Mouse (Mus musculus) spleen, postnatal 4 days (tissue): ENCODE results near the gene Fstl1.
A peak's percentile ranks its signal among the peaks of the same experiment; 100 is the strongest.

ENCODE experiments used
- DNase-seq, 2 experiments: peaks; one replicate each; pipeline ENCODE4 v3.0.0; 2022; ENCODE audit warnings: low spot score in 2 of 2

The Fstl1 gene

DNA sequence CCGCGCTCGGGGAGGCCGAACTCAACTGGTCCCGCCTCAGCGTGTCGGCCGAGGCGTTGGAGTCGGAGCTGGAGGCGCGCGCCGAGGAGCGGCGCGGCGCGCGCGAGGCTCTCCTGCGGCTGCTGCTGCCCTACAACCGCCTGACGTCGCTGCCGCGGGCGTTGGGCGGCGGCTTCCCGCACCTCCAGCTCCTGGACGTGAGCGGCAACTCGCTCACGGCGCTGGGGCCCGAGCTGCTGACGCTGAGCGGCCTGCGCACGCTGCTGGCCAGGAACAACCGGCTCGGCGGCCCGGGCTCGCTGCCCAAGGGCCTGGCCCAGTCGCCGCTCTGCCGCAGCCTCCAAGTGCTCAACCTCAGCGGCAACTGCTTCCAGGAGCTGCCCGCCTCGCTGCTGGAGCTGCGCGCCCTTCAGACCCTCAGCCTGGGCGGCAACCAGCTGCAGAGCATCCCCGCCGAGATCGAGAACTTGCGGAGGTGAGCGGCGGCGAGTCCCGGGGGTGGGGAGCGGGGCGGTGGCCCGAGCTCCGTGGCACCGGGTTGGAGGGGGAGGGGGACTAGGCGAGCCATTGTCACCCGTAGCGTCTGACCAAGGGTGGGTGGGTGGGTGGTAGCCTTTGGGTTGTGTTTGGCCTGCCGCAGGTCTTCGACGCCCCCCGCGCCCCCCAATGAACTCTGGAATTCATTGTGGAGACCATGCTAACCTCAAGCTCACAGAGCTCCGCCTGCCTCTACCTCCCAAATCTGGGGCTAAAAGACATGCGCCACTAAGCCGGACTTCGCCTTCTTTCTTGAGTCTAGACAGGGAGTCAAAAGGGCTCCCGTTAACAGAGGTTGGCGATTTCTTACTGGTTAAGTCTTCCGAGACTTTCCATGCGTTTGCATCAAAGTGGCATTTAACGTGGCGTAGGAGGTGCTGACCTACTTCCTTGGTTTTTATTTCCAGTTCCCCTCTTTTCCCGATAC, 92.1 kb downstream of the Fstl1 start:
- DNase-seq: peak; percentile 20 to 71

DNA sequence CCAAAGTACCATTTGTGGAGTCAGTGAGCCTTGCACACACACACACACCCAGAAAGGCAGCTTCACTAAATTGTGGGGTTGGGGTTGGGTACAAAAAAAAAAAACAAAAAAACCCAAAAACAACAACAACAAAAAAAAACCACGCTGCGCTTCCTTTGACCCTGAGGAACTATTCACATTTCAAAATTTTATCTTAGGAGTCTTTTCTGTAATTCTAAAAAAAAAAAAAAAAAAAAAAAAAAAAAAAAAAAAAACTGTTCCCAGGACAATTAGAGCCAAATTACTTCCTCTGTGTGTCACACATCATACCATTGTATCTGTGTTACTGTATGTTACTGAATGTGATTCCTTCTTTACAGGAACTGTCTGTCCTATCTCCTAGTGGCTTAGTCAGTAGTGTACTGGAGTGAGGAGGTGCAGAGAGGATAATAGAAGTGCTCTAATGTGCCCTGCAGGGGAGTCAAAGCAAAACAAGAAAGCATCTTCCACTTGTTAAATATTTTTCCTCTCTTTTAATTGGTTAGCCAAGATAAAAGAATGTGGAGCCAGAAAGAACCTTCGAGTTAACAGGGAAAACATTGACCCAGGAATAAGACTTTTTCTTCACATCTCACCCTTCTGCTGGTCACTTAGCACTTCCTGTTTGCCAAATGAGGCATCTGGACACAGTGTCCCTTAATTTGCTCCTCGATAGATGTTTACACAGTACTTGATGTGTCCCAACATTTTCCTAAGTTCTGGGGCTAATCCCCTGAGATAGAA, 93.0 kb downstream of the Fstl1 start:
- peak in 1 of 2 experiments; percentile 28 for DNase-seq

DNA sequence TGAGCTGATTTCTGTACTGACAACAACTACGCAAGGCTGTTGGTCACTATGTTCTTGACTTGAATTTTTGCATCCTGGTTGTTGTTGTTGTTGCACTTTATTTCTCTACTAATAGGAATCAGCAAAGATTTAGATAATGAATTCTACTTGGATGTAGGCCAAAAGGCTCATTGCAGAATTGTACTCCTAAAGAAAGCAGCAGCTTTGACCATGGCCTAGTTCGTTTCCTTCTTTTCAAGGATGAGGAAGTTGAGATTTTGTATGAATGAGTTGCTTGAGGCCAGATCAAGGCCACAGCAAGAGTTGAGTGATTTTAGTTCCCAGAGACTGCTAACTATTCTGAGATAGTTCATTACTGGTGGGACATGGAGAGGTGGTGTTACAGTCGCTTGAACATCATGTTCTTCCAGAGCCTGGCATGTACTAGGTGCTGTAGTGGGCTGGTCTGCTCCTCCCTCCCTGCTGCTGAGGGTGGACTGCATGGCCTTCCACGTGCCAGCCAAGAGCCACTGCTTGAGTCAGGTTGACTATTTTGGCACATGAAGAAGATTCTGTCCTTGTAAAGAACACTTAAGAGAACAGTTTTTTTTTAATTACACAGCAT, 94.5 kb downstream of the Fstl1 start:
- DNase-seq: peak in 1 of 2 experiments; percentile 41

DNA sequence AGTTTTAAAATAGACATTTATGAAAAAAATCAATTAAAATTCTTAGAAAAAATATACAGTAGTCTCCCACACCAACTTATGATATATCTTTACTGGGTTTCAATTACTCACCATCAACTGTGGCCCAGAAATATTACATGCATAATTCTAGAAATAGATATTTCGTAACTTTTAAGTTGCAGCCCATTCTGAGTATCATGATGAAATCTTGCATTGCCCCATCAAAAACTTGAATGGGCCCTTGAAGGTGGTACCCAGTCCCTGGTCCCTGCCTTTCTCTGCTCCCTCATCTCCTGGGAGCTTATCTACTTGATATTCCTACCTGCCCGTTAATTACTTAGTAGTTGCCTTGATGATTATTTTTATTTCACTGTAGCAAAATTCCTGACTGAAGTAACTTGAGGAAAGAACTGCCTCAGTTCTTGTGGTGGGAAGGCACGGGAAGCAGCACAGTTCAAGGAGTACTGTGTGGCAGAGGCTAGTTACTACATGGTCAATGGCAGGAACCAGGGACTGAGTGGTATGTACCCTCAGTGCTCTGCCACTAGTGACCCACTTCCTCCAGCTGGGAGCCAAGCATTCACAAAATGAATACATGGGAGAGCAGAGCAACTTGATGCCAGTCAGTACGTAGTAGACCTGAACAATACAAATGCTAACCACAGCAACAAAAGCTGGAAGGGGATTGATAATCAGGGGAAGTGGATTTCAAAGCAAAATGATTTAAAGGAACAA, 98.0 kb downstream of the Fstl1 start:
- peak in 1 of 2 experiments; percentile 38 for DNase-seq

DNA sequence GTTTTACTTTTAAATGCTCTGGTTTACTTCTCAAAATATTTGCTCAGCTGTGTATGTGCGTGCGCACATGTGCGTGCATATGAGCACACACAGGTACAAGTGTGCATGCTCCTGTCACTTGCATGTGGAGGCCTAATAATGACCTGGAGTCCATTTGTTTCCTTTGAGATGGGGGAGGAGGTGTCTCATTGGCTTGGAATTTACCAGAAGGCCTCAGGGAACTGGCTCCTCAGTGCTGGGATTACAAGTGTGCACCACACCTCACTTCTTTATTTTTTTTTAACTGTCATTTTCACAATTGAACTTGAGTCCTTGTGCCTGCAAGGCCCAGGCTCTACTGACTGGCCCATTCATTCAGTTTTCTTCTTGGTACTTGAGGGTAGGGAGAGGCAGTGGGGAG, 100.7 kb downstream of the Fstl1 start:
- peak in 1 of 2 experiments; percentile 15 for DNase-seq

DNA sequence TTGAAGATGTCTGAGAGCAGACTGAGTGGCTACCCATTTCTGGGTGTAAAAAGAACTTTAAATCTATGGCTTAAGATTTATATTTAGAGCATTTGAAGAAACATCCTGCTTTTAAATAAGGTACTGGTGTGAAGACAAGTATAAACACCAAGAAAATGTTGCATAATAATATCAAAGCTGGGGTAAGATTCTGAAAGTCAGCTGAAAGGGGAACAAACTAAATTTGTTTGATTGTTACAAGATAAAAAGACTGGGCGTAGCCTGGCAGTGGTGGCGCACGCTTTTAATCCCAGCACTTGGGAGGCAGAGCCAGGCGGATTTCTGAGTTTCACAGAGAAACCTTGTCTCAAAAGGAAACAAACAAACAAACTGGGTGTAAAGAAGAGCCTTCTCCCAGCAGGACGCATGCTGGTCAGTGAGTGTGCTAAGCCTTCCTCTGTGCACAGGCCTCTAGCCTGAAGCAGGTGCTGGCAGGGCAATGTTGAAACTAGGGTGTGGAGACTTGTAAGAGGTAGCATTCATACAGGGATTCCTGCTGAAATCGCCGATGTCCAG, 102.4 kb downstream of the Fstl1 start:
- peak in 1 of 2 experiments; percentile 48 for DNase-seq

DNA sequence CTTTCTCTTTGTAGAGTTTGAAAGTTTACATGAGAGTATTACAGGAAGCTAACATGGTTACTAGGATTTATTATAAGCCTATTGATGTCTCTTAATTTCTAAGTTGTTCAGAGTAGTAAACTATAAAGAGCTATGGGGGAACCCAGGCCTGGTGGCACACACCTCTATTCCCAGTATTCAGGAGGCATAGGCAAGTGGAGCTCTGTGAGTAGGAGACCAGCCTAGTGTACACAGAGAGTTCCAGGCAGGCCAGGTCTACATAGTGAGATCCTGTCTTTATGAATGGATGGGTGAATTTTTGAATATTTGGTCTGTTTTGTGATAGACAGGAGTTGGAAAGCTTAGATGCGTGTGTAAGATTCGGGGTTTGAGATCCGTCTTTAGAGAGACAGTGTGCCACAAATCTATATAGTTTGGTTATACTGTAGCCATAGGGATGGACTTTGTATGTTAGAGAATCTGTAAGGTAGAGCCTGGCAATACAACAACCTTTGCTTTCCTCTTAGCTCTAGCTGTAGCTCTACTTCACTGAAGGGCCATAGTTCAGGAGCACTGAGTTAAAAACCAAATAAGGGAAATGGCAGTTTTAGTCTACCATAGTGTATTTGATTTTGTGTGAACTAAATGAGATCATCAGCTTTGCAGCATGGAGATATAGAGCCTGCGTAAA, 103.2 kb downstream of the Fstl1 start:
- DNase-seq: peak in 1 of 2 experiments; percentile 29

DNA sequence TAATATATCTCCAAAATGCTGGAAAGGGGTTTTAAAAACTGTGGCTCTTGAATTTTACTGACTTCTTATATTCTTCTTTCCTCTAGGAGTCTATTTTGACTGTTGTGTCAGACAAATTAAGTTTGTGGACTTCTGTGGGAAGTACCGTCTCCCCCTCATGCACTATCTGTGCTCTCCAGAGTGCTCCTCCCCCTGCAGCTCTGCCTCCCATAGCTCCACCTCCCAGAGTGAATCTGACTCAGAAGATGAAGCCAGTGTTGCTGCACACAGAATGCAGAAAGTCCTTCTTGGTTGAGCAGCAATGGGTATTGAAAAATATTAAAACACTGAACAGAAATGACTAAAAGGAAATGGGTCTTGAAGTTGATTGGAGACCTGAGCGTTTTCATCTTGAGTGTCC, 104.5 kb downstream of the Fstl1 start:
- no peak for DNase-seq
